Mouse (Mus musculus) liver, adult (tissue): ENCODE results near the gene Gimap9.

ENCODE experiments used
- GATA4 ChIP-seq: IDR thresholded peaks from 2 replicates; pipeline ENCODE4 v1.6.1; 2014; ENCODE audit warnings: mild to moderate bottlenecking, low read length; ENCODE audit not compliant: insufficient replicate concordance

Gene Gimap9

DNA sequence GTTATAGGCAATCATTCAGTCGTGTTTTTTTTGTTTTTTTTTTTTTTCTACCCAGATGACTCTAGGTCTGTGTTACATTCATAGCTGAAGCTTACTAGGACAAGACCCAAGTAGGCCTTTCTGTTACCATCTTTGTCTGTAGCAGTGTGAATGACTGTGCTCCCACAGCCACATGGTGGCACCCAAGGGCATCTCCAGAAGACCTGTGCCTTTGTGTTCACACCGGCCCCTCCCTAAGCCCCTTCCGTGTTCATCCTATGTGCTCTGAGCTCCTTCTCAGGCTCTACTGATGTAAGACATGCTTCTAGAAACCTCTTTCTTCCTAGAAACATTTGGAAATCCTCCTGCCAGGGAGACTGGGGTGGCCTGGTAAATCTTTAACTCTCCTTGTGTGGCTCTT, 28.9 kb upstream of the Gimap9 start, which contains the start of gene Gimap8:
Gimap8 (plus strand) TSS at position 240 of the 400 bp plus-strand sequence.
- TF ChIP-seq GATA4 = no peak

DNA sequence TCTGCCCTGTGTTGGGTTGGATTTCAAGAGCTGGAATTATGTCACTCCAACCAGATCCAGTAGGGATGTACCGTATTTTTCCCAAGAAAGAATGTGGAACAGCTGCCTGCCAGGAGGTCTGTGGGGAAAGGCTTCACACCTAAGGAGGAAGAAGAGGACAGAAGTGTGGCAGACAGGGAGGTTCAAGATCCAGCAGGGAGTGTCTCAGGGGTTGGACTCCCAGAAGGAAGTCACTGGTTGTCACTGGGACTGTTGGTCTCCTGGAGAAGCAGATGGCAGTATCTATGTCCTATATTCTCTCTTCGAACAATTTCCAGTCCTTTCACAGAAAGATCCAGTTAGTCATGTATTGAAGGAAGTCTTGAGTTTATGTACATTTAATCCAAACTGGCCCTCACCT, 28.3 kb upstream of the Gimap9 start:
- TF ChIP-seq GATA4 = no peak

DNA sequence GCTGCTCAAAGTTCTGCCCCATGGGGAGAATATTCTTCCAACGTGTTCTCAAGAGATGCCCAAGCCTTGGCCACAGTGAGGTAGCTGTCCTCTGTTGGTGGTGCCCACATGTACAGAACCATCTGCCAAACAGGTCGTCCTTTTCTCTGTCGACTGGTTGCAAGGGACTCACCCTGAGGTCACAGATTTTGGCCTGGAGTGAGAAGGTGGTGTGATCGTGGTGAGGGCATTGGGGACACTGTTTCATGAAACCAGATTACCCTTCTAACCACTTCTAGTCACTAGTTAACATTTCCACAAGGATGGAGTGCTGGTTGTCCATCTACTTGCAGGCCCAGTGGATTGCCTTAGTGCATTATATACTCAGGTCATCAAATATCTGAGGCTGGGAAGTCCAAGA, 27.1 kb upstream of the Gimap9 start:
- no peak for TF ChIP-seq GATA4

- no peak for TF ChIP-seq GATA4
Observed at GRCm38 (mm10) chr6:48650041-48650440, 25.9 kb upstream of the Gimap9 start.

- TF ChIP-seq GATA4 = no peak
Observed at GRCm38 (mm10) chr6:48658721-48659120, 17.2 kb upstream of the Gimap9 start.

DNA sequence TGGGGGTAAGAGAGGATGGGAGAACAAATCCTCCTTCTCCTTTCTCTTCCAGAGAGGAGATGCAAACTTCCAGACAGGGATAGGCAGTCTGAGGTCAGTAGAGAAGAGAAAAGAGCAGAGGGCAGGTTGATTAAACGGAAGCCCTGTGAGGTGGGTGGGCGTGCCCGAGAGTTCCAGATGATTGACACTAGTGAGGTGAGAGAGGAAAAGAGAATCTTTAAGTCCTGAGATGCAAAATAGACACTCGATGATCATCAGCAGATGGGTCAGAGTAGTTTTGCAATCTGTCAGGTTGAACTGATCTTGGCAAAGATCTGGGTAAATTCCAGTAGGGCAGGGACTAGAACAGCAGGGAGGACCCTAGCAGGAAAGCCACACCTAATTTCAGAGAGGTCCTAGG, 11.2 kb upstream of the Gimap9 start:
- TF ChIP-seq GATA4 = no peak

GRCm38 (mm10) chr6:48665471-48665870, 10.5 kb upstream of the Gimap9 start:
- TF ChIP-seq GATA4 = no peak

DNA sequence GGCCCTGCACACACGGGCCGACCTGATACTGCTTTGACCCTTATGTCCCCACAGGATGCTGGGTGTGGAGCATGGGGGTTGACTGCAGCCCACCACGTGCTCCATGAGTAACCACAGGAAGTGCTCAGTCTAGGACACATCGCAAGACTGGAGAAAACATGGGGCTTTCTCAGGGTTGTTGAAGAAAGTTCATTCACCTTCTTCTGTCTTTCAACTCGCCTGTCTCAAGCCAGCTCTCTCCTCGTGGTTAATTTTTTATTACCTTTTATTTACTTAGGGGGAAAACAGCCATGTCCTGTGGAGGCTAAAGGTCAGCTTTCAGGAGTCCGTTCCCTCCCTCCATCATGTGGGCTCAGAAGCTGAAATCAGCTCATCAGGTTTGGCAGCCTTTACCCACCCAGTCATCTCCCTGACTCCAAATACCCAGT, 9.8 kb upstream of the Gimap9 start:
- no peak for TF ChIP-seq GATA4

DNA sequence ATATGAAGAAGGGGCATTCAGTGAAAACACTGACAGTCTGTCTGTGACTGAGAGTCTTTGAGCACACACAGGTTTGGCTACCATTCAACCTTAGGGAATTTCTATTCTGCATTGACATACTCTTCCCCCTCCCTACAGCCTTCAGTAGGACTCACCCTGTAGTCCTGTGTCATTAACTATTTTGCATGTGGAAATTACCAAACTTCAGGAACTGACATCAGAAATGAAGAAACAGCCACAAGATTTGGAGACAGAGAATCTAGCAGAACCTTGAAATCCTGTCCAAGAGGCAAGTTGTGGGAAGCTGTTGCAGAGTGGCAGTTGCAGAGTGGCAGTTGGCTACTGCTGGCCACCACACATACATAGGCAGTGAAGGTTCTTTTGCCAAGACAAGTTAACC, 7.9 kb upstream of the Gimap9 start:
- TF ChIP-seq GATA4 = no peak

DNA sequence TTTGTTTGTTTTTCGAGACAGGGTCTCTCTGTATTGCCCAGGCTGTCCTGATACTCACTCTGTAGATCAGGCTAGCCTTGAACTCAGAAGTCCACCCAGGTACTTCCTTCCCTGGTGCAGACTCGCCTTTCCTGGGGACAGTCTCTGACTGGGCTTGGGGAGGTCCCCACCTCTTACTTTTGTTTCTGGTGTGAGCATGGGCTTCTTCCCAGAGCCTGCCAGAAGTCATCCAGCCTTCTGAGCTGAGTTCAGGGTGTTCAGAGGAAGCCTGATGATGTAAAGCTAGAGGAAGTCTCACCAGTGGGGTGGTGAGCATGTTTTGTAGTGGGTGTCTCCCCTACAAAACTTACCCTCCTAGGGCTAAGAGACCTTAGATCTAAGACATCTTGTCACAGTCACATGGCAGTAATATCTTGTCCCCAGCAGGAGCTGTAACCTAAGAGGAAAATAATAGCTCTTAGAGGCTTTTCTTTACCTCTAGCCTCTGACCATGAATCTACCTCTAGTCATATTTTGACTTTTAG, 6.4 kb upstream of the Gimap9 start:
- no peak for TF ChIP-seq GATA4

DNA sequence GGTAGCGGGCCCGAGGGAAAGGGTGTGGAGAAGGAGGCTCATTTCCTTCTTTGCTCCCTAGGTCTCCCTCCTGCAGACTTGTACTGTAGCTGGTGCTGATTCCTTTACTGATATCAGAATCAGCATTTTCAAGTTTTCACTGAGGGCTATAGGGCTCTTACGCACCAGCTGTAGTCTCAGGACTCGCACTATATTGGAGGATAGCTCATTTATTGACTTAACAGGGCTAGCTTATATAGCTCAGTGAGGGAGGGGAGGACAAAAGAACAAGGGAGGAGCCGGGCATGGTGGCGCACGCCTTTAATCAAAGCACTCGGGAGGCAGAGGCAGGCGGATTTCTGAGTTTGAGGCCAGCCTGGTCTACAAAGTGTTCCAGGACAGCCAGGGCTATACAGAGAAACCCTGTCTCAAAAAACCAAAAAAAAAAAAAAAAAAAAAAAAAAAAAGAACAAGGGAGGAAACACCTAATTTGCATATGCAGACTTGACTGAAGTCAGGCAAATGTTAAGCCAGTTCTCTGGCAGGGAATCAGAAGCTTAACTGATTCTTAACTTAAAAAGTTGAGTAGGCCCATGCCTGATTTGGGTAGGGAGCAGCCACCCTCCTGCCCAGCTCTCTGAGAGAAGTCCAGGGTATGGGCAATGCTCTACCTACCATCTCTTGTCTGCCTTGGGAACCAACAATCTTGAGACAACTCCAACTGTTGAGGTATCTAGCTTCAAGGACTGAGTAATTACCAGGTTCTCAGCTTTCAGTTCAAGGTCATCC, 1.5 kb upstream of the Gimap9 start:
- no peak for TF ChIP-seq GATA4

DNA sequence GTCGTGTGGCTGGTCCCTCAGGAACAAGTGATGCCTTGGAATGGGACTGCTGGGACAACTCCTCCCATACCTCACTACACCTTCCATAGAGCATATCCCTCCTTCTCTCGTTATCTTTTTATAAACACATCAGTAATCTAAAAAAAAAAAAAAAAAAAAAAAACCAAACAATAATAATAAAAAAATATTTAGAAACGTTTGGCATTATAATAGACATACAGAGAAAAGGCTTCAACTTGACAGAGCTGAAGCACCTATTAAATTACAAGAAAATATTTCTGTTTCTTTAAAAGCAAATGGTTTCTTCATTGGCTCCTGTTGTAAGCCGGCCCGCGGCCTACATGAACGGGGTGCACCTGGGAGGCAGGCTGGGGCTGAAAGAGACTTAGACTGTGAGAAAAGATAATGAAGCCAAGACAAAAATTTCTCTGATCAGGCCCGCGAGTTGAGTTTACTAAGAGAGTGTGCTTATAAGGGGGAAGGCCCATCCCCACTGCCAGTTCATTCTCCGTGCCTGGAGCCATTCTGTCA, 464 bp upstream of the Gimap9 start:
- no peak for TF ChIP-seq GATA4

GRCm38 (mm10) chr6:48676860-48677415, 1.0 kb downstream of the Gimap9 start:
- TF ChIP-seq GATA4 = no peak

- TF ChIP-seq GATA4 = no peak
Observed at GRCm38 (mm10) chr6:48677492-48678345, 1.8 kb downstream of the Gimap9 start.

DNA sequence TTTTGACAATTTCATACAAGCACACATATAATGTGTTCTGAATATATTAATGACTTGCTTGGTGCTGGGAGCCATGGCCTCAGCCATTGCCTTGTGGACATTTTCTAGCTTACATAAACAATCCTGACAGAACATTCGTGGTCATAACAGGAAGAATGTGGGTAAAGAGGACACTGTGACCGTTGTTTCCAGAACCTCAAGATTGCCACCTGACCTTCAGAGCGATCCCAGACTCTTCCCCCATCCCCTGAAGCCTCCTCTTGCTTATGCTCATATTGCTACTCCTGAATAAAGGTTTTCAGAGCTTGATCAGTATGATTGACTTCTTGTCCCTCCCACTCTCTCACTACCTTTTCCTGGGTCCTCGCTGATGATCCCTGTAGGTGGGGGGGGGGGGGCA, 2.5 kb downstream of the Gimap9 start:
- TF ChIP-seq GATA4 = no peak

GRCm38 (mm10) chr6:48679701-48680100, 3.8 kb downstream of the Gimap9 start:
- no peak for TF ChIP-seq GATA4

- TF ChIP-seq GATA4 = no peak
Observed at GRCm38 (mm10) chr6:48680421-48680820, 4.5 kb downstream of the Gimap9 start.
